Mouse (Mus musculus) hematopoietic stem cell, adult 5-6 weeks (primary cell): ENCODE data around the gene Fyn. TPM values are rescaled to one million over a fixed set of nuclear protein-coding genes. Genes with fewer than 3 reads are reported as not detected.
A peak's percentile ranks its signal among the peaks of the same experiment; 100 is the strongest.

Source experiments
- ATAC-seq, 2 experiments: fragments of 125-278 bp in 1 of 2; replicated peaks in 1 of 2; 2 replicates each; pipeline ENCODE4 v1.8.0; 2016 to 2017; ENCODE audit warnings: inconsistent platforms in 2 of 2, mild to moderate bottlenecking in 2 of 2, moderate number of reproducible peaks in 2 of 2, low read depth in 1 of 2, moderate TSS enrichment in 1 of 2; ENCODE audit not compliant: low FRiP score in 2 of 2, poor library complexity in 2 of 2, severe bottlenecking in 2 of 2, insufficient read depth in 1 of 2, low TSS enrichment in 1 of 2
- total RNA-seq: library from RNA; stranded (forward); fragments of 172-1452, 232-1000 nt; gene quantifications from 2 replicates; pipeline ENCODE4 v1.2.3, GENCODE M21; 2017

Fyn gene
- total RNA-seq, 1 experiment from 2014 or later: 43.7 TPM

GRCm38 (mm10) chr10:39472923-39473322 lies 104.3 kb downstream of the Fyn start:
- ATAC-seq: no peak

- no peak for ATAC-seq
These were observed 110.7 kb downstream of the Fyn start for GRCm38 (mm10) chr10:39479361-39479760.

- ATAC-seq: peak; percentile 51 to 55
These were observed 115.7 kb downstream of the Fyn start for GRCm38 (mm10) chr10:39484382-39484826.

- ATAC-seq: no peak
These were observed 116.2 kb downstream of the Fyn start for GRCm38 (mm10) chr10:39484892-39485291.

- ATAC-seq: no peak
These were observed 117.3 kb downstream of the Fyn start for GRCm38 (mm10) chr10:39485939-39486338.

- no peak for ATAC-seq
These were observed 118.1 kb downstream of the Fyn start for GRCm38 (mm10) chr10:39486501-39487450.

GRCm38 (mm10) chr10:39487740-39488415 lies 119.2 kb downstream of the Fyn start:
- ATAC-seq: no peak

- ATAC-seq: no peak
These were observed 119.9 kb downstream of the Fyn start for GRCm38 (mm10) chr10:39488542-39488941.

GRCm38 (mm10) chr10:39488956-39489355 lies 120.3 kb downstream of the Fyn start:
- no peak for ATAC-seq

GRCm38 (mm10) chr10:39490349-39491121 lies 121.9 kb downstream of the Fyn start:
- ATAC-seq: no peak

GRCm38 (mm10) chr10:39492146-39492545 lies 123.5 kb downstream of the Fyn start:
- ATAC-seq: no peak

- ATAC-seq: peak; percentile 29 to 44; a peak in 3 of 4 replicates
These were observed 124.4 kb downstream of the Fyn start for GRCm38 (mm10) chr10:39493007-39493406.

GRCm38 (mm10) chr10:39498641-39499040 lies 130.0 kb downstream of the Fyn start:
- no peak for ATAC-seq

GRCm38 (mm10) chr10:39501571-39501970 lies 132.9 kb downstream of the Fyn start:
- no peak for ATAC-seq

- ATAC-seq: no peak
These were observed 133.5 kb downstream of the Fyn start for GRCm38 (mm10) chr10:39501977-39502706.

- no peak for ATAC-seq
These were observed 134.7 kb downstream of the Fyn start for GRCm38 (mm10) chr10:39503331-39503730.

GRCm38 (mm10) chr10:39505007-39505406 lies 136.4 kb downstream of the Fyn start:
- ATAC-seq: no peak
